Mouse (Mus musculus) B cell, adult 2 months (primary cell): ENCODE measurements at regions not wholly inside any gene's neighbourhood (a gene's known extent, or its start where the extent isn't known, plus 50 kb on each side); places are given as distances from the start of the nearest gene placed in this dataset.
"Not testable (repeated sequence)": the region's sequence is repeated elsewhere in the genome, so short reads cannot be mapped to it uniquely, and the experiment has no call there.

Source experiments
- DNase-seq, 2 experiments: peaks; one replicate each; pipeline ENCODE4 v3.0.0; 2022

DNA sequence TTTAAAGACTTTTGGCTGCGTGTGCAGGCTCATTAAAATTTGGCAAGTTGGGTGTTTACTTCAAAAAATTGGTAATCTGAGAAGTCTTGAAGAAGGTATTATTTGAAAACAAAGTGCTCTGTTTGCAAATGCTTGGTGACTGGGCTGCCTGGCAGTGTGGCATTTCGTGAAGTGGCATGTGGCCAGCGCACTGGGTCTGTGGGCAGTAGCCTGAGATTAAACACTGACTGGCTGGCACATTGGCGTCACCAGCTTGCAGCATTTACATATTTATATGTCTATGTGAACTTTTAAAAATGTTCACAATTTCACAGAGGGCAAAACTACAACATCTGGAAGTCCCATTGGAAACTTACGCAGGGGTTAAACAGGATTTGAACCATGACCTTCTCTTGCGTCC lies 261.3 kb downstream of the Trib2 start:
- DNase-seq: no peak

DNA sequence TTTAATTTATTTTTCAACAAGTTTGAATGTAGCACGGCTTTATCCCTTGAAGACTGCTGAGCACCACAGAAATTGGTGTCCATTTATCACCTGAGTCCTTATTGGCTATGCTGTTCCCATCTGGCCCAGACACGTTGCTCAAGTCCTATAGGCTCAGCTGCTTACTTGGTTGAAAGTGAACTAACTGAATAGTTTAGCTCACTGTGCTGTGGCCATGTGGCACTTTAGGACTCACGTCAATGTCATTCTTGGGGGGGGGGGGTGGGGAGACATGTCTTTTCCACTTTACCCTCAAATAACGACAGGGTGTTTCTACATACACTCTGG lies 263.1 kb downstream of the Trib2 start:
- no peak for DNase-seq

GRCm38 (mm10) chr12:15552979-15553680 lies 263.6 kb downstream of the Trib2 start:
- DNase-seq: no peak

- DNase-seq: no peak
Measured at GRCm38 (mm10) chr12:15552210-15552609, 264.5 kb downstream of the Trib2 start.

GRCm38 (mm10) chr12:15551281-15551900 lies 265.3 kb downstream of the Trib2 start:
- no peak for DNase-seq

DNA sequence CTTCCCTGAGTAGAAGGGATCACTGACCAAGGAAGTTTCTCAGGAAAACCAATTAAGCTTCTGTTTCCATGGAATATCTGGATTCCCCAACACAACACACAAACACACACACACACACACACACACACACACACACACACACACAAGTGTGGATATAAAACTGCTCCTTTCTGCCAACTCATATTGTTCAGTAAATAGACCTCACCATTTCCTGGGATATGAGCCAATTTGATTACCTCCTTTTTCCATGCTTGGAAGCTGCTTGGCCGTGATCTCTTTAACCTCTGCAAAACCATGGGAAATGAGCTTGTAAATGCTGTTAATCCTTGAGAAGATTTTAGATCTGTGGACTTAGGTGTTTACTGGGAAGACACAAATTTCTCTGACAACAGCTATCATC lies 272.4 kb downstream of the Trib2 start:
- DNase-seq: no peak

- no peak for DNase-seq
Measured at GRCm38 (mm10) chr12:15542486-15542885, 274.2 kb downstream of the Trib2 start.

DNA sequence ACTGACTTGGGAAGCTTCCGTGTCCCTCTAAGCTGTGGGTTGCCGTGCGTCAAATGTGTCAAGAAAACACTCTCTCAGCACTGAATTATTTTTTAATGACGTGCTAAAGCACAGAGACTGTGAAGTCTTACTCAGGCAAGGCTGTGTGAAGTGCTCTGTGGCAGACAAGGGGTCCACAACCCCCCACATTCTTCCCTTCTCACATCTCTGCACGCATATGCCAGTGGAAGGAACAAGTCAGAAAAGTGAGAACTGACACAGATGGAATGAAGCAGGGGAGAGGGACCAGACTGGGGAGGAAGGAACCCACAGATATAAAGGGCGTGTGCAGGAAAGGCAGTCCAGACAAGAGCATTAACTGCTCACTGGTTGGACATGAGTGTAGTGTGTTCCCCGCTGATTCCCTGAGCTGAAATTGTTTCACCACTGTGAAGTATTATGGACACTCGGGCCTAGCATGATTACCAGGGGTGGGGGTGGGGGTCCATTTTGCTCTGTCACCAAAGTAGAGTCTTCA lies 279.8 kb downstream of the Trib2 start:
- DNase-seq: no peak

DNA sequence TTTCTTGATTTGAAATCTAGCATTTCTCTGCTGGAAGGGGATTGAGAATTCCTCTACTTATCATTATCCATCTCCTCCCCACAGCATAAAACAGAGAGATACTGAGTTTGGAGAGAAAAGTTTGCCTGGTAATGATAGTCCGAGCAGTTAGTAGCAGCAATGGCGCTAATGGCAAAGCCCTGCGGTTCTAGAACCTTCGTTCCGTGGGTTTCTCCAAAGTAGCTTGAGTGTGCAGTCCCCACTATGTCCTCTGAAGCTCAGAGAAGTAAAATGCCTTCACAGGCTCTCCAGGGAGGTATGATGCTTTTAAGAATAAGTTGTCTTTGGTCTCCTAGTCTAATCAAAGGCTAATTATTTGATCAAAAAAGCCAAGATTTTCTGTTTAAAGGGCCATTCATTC lies 280.5 kb downstream of the Trib2 start:
- DNase-seq: no peak

DNA sequence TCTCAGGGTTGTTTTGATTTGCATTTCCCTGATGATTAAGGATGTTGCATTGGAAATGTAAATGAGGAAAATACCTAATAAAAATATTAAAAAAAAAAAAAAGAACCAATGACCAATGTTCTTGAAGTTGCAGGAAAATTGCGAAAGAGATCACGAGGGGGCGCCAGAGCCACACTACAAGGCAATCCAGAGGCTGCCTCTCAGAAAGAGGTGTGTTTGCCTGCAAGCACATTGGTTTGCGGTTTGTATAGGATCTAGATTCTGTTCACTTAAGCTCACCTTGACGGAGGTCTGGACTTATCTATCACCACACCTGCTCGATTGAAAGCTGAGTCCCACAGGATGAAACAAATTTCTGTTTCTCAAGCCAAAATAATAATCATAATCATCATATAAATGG lies 280.9 kb downstream of the Trib2 start:
- DNase-seq: peak; percentile 90

DNA sequence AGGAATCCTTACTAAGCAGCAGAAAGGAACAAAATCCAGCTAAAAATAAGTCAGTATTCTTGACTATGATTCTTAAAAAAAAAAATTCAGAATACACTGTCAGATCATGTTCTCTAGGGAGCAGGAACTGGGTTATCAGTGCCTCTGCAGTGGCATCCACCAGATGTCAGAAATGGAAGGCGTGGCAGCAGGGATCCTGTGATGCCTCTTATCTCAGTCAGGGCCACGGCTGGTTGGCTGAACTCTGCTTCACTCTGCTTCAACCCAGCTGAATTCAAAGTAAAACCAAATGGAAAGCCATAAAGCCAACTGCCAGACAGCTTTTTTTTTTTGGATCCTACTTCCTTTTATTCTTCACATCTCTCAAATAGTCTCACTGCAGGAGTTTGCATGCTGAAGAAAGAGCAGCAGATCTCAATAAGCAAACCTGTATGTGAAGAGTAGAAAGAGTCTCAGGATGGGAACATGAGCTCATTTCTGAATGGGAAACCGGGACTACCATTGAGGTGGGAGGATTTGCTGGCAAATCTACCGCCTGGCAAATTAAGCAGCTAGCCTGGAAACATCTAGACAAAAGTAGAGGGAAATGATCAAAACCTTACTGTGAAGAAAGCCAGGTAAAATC lies 295.8 kb downstream of the Trib2 start:
- no peak for DNase-seq

GRCm38 (mm10) chr12:15511994-15512393 lies 304.7 kb downstream of the Trib2 start:
- no peak for DNase-seq

DNA sequence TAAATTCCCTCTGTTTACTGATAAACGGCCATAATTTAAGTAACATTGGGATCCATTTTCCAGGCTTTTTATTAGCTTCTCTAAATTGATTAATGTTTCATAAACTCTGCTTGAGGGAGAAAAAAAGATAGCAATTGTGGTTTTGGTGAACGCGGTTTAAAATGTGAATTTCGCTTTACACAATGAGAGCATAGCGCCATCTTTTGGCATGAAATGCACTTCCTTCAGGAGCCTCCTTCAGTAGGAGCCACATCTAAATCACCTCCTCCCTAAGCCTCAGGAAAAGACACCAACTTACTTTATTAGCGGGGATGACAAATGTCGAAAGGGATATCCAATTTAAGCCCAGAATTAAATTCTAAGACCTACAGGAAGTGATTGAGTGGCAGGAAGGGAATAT lies 309.1 kb downstream of the Trib2 start:
- no peak for DNase-seq

- no peak for DNase-seq
Measured at GRCm38 (mm10) chr12:15493640-15494039, 323.1 kb downstream of the Trib2 start.

DNA sequence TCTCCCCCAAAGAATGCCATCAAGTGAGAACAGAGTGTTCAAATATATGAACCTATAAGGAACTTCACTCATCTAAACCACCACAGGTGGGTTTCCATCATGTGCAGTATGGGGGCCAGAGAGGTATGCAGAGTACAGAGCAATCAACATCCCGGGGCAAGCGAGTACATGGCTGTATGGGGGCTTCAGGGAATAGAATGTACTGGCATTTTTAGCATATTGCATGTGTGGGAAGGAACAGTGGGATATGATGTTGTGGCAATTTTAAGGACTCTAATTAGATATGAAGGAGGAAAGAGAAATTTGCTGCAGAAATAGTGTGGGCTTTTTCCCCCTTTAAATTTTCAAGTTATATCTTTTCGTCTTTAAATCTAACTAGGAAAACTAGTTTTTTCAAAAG lies 344.0 kb downstream of the Trib2 start:
- no peak for DNase-seq

DNA sequence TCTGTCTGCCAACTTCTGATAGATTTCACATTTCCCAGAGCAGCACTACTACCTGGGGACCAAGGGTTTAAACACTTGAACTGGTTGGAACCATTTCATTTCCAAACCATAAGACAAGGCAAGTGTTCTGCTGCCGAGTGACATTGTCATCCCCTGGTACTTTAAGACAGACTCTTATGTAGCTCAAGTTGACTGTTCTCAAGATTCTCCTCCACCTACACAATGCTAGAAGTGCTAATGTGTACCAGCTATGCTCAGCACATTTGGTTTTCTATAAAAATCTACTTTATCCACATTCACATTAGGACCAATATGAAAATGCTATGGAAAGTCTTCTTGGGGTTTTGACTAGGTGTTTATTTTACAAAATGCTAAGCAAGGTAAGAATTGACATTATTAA lies 357.3 kb downstream of the Trib2 start:
- DNase-seq: no peak

DNA sequence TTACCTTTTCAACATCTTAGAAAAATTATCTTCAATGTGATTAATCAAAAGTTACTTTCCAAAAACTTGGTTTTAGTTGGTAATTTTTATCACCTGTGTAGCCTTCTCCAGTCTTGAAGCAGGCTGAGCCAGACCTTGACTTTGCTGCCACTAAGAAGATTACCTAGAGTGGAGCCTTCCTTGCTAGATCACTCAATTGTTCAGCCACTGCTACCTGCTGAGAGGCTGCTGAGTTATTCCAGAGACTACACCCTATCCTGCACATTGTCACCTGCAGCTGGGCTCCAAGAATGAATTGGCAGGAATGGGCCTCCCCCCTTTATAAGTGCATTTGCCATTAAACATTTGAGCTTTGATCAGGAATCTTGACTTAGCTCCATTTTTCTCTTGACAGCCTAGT lies 360.4 kb downstream of the Trib2 start:
- not testable (repeated sequence) for DNase-seq

GRCm38 (mm10) chr12:15455744-15456143 lies 361.0 kb downstream of the Trib2 start:
- DNase-seq: no peak

GRCm38 (mm10) chr12:15449484-15449883 lies 367.2 kb downstream of the Trib2 start:
- DNase-seq: no peak

DNA sequence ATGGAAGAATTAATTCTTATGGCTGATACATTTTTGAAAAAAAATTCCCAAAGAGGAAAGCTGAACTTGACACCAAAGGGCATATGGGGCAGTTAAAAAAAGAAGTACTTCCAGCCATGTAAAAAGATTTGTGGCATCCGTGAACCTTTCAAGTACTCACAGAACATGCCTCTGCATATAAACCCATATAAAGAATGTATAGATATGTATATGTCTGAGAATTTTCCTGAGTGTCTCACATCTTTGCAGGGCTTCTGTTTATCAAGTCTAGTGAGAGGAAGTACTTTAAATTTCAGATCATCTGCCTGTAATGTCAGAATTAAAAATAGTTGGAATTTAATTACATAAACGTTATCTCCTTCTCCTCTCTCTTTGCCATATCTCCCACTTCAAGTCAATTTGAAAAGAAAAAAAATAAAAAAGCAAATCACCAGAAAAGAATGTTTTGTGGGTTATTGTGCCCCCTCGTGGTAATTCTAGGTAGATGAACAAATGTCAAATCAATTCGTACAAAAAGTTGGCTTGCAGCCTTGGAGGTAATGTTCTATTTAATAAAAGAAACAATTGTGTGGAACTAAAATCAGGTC lies 400.4 kb downstream of the Trib2 start:
- DNase-seq: no peak

- DNase-seq: no peak
Measured at GRCm38 (mm10) chr12:15410419-15410818, 406.3 kb downstream of the Trib2 start.

DNA sequence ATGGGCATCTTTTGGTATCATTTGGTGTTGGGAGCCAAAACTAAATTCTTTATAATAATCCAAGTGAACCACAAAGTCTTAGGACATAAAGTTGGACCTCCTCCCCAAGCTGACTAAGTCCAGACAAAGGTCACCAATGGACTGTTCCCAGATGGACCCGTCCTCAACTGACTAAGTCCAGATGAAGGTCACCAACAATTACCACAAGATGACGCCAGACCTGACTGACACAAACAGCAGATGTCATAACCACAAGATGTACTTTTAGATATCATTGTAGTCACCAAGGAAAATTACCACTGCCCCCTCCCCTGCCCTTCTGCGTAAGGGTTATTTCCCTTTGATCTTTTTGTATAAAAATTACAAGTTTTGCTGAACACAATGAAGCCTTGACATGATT lies 409.1 kb downstream of the Trib2 start:
- not testable (repeated sequence) for DNase-seq

DNA sequence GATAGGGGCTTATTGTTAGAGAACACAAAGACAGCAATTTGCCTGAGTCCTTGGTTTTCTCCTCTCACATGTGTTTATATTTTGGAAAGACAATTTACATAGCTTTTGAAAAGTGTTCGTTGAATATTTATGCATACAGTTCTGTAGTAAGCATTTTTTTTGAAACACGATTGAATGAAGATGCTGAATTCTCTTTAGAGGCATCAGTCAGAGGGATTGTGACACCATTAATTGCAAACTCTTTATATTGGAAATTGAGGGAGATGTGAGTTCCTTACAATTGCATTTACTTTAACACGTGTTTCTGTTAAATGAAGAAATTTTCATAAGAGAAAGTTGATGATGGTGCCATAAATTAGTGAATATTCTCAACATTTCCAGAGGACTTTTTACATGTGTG lies 424.1 kb downstream of the Trib2 start:
- DNase-seq: no peak

DNA sequence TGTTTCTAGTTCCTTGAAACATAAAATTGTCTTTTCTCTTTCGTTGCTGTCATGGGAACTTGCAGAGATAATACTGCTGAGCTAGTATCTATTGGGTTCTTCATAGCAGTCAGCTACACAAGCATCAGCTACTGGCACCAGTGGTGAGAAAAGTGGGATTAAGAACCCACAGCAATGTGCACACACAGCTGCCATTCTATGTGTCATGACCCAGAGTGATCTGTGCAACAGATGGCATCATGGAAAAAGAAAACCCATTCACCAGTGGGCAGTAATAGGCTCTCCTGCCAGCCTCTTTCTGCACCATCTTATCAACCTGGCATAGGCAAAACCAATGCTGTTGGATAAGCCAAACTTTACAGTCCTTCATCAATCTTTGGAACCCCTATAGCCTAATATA lies 428.1 kb downstream of the Trib2 start:
- no peak for DNase-seq
